Mouse (Mus musculus) liver, postnatal 0 days (tissue): ENCODE results near the gene Zfp366. TPM values are rescaled to one million over a fixed set of nuclear protein-coding genes. Genes with fewer than 3 reads are reported as not detected.

Source experiments
- ATAC-seq: fragments of 200-750 bp; cut with Nextera tagmentation; 2 replicates; pipeline ENCODE4 v1.8.0; 2017; ENCODE audit warnings: mild to moderate bottlenecking, moderate library complexity
- DNase-seq: peaks from one replicate; pipeline ENCODE4 v3.0.0-alpha.2; 2016
- H3K27ac ChIP-seq: fragments of 300-500 bp; sonication (generic); 2 replicates; pipeline ENCODE4 v1.5.1; 2014; ENCODE audit warnings: antibody characterized with exemption, moderate library complexity, mild to moderate bottlenecking, low read depth
- H3K27me3 ChIP-seq: fragments of 300-500 bp; sonication (generic); 2 replicates; pipeline ENCODE4 v1.6.1; 2014; ENCODE audit warnings: low read length, control low read depth, mixed read lengths; ENCODE audit not compliant: insufficient read depth
- H3K36me3 ChIP-seq: fragments of 300-500 bp; sonication (generic); replicated peaks from 2 replicates; pipeline ENCODE4 v1.6.1; 2014; ENCODE audit warnings: mild to moderate bottlenecking, control low read depth, low read length, moderate library complexity, mixed read lengths; ENCODE audit not compliant: insufficient read depth
- H3K4me1 ChIP-seq: fragments of 300-500 bp; sonication (generic); 2 replicates; pipeline ENCODE4 v1.6.1; 2014; ENCODE audit warnings: antibody characterized with exemption, mild to moderate bottlenecking, control low read depth; ENCODE audit not compliant: insufficient read depth
- H3K4me2 ChIP-seq: fragments of 300-500 bp; sonication (generic); 2 replicates; pipeline ENCODE4 v1.6.1; 2014; ENCODE audit warnings: low read depth, mild to moderate bottlenecking, low read length, moderate library complexity, mixed read lengths
- H3K4me3 ChIP-seq: fragments of 300-500 bp; sonication (generic); 2 replicates; pipeline ENCODE4 v1.5.1; 2014; ENCODE audit warnings: low read depth, low read length
- H3K9ac ChIP-seq: fragments of 300-500 bp; sonication (generic); replicated peaks from 2 replicates; pipeline ENCODE4 v1.6.1; 2014; ENCODE audit warnings: mild to moderate bottlenecking, moderate library complexity
- H3K9me3 ChIP-seq: fragments of 300-500 bp; sonication (generic); 2 replicates; pipeline ENCODE4 v1.6.1; 2016; ENCODE audit warnings: mild to moderate bottlenecking, control low read depth, low read length, mixed read lengths
- CTCF ChIP-seq: sonication (generic); IDR thresholded peaks from 2 replicates; pipeline ENCODE4 v1.5.1; 2016; ENCODE audit warnings: antibody characterized with exemption, low read depth
- EP300 ChIP-seq: IDR thresholded peaks from 2 replicates; pipeline ENCODE4 v1.6.1; 2016; ENCODE audit warnings: antibody characterized with exemption, low read depth, mild to moderate bottlenecking
- WGBS: fragments of 180-500 bp; shearing (Covaris S2); extraction: QIAGEN DNeasy Blood & Tissue Kit; methylation state at CpG from one replicate; pipeline ENCODE4 v1.1.7; 2014; ENCODE audit not compliant: insufficient replicate concordance; 5-methylcytosine and 5-hydroxymethylcytosine counted together
- polyA plus RNA-seq: library from polyadenylated mRNA; unstranded; fragments of >200 nt; fragmentation: Nextera tagmentation; extraction: Ambion mirVana; gene quantifications from 2 replicates; pipeline ENCODE4 v1.2.1, GENCODE M21; 2015

The Zfp366 gene
- polyA plus RNA-seq, 1 experiment from 2014 or later = 0.39 TPM

DNA sequence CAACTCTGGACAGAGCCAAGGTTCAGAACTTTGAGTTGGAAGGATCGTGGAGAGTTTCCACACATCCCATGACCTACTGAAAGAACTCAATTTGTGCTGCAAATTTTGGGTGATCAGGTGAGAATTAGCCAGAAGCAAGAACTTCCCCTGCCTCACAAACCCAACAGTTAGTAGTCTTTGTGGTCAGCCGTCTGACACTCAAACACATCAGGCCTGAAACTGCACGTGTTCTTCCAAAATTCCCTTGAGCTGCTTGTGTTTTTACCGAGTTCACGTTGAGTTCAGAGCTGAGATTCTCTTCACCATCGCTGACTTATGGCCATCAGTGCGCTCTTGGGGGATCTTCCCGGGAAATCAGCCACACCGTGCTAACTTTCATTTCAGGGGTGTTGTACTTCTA is 22.6 kb downstream of the Zfp366 start:
- H3K4me2 ChIP-seq = no peak overlapping the region
- H3K9me3 ChIP-seq = no peaks in the 10 kb centered on the region
- no peak overlapping the region for H3K4me3 ChIP-seq
- ATAC-seq (no peak), DNase-seq (no peak)
- TF ChIP-seq EP300 = no peak
- TF ChIP-seq CTCF = no peak
- H3K36me3 ChIP-seq = no peaks in the 10 kb centered on the region
- H3K27ac ChIP-seq = no peak overlapping the region
- 0 out of 2 replicates have a peak, but pooled peaks cover 8% of the 10 kb centered on the region for H3K4me1 ChIP-seq
- WGBS = 72% methylated on average over 9 of the region's 9 CpGs
- H3K27me3 ChIP-seq = no peaks in the 10 kb centered on the region
- H3K9ac ChIP-seq = no peak overlapping the region

DNA sequence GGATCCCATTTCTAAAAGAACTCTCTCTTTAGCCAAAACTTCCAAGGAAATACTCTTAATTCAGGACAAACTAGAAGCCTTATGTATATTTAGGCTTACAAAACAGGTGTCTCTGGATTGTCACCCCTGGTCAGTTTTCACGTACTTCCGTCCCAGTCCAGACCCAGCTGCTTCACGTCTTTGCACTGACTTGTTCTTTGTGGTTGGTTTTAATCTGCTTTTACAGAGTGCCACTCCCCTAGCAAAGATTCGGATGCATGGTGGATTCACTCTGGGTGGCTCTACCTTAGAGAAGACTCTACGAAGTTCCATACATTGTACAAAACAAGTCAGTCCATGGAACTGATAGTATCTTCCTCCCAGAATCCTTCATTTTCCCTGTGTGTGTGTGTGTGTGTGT is 25.2 kb downstream of the Zfp366 start:
- H3K9me3 ChIP-seq = no peaks in the 10 kb centered on the region
- ATAC-seq (no peak), DNase-seq (no peak)
- H3K9ac ChIP-seq = no peak overlapping the region
- no peaks in the 10 kb centered on the region for H3K36me3 ChIP-seq
- no peak overlapping the region for H3K4me3 ChIP-seq
- H3K27ac ChIP-seq = no peak overlapping the region
- WGBS = 85% methylated on average over 5 of the region's 5 CpGs
- no peak for TF ChIP-seq CTCF
- no peak for TF ChIP-seq EP300
- H3K4me1 ChIP-seq = 0 out of 2 replicates have a peak, but pooled peaks cover 8% of the 10 kb centered on the region
- H3K4me2 ChIP-seq = no peak overlapping the region
- H3K27me3 ChIP-seq = no peaks in the 10 kb centered on the region

DNA sequence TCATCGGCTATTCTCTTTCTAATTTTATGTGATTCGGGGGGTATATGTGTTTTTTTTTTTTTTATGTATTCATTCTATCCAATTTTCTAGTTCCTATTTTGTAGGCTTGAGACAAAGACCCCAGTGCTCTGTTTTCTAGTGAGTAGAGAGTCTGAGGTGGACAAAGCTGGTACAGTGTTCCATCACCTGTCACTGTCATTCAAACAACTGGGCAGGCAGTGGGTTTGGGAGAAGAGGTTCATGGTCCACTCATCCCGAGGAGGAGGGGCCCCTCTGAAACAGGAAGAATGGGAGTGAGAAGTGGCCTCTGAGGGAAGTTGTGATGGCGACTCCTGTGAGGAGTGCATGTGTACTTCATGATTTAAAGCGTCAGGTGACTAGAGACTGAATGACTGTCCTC is 26.2 kb downstream of the Zfp366 start:
- no peaks in the 10 kb centered on the region for H3K36me3 ChIP-seq
- 0 out of 2 replicates have a peak, but pooled peaks cover 8% of the 10 kb centered on the region for H3K4me1 ChIP-seq
- no peak for DNase-seq
- H3K9ac ChIP-seq = no peak overlapping the region
- H3K27me3 ChIP-seq = no peaks in the 10 kb centered on the region
- H3K4me2 ChIP-seq = no peak overlapping the region
- no peaks in the 10 kb centered on the region for H3K9me3 ChIP-seq
- WGBS = 52% methylated on average over 5 of the region's 5 CpGs
- H3K4me3 ChIP-seq = no peak overlapping the region
- no peak overlapping the region for H3K27ac ChIP-seq
- ATAC-seq = no peak
- TF ChIP-seq EP300 = no peak
- no peak for TF ChIP-seq CTCF

DNA sequence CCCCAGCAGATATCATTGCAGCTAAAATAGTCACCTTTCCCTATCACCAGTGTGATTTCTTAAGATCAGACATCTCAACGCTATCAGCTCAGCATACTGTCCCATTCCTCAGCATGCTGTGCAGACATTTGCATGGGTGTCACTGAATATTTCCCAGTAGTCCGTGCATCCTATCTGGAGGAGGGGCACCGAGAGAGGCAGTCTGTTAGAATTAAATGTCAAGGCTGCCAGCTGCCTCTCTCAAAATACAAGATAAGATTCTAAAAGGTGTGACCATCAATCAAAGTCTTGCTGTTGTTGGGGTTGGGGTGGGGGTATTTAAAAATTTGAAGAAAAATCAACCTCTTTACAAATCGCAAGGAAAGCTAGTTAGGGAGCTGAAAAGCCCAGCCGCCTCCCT is 28.4 kb downstream of the Zfp366 start:
- H3K36me3 ChIP-seq = no peaks in the 10 kb centered on the region
- TF ChIP-seq EP300 = no peak
- TF ChIP-seq CTCF = no peak
- H3K9me3 ChIP-seq = no peaks in the 10 kb centered on the region
- DNase-seq (no peak), ATAC-seq (no peak)
- 73% methylated on average over 5 of the region's 5 CpGs for WGBS
- H3K27ac ChIP-seq = no peak overlapping the region
- H3K4me3 ChIP-seq = no peak overlapping the region
- H3K27me3 ChIP-seq = no peaks in the 10 kb centered on the region
- 0 out of 2 replicates have a peak, but pooled peaks cover 8% of the 10 kb centered on the region for H3K4me1 ChIP-seq
- no peak overlapping the region for H3K9ac ChIP-seq
- H3K4me2 ChIP-seq = no peak overlapping the region

DNA sequence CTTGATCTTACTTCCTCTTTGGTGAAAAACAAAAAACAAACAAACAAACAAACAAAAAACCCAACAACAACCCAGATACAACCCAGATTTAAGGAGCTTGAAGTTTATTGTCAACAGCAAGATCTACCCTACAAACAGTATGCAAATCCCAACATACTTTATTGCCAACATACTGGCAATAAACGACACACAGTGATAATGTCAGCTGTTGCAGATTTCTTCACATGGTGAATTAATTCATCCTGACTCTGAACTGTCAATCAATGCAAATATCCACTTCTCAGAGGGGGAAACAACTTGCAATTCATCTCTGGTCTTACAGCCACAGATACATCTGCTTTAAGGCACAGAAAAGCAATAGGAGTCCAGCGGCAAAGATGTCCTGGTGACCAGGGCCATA is 31.4 kb downstream of the Zfp366 start:
- no peak for DNase-seq
- Histone ChIP-seq H3K9me3 (no peaks in the 10 kb centered on the region), H3K27me3 (no peaks in the 10 kb centered on the region), H3K4me2 (no peak overlapping the region), H3K36me3 (no peaks in the 10 kb centered on the region), H3K4me1 (0 out of 2 replicates have a peak, but pooled peaks cover 6% of the 10 kb centered on the region), H3K9ac (no peak overlapping the region), H3K4me3 (no peak overlapping the region), H3K27ac (no peak overlapping the region)
- WGBS = 76% methylated on average over 2 of the region's 2 CpGs
- TF ChIP-seq EP300 = no peak
- TF ChIP-seq CTCF = no peak
- no peak for ATAC-seq

DNA sequence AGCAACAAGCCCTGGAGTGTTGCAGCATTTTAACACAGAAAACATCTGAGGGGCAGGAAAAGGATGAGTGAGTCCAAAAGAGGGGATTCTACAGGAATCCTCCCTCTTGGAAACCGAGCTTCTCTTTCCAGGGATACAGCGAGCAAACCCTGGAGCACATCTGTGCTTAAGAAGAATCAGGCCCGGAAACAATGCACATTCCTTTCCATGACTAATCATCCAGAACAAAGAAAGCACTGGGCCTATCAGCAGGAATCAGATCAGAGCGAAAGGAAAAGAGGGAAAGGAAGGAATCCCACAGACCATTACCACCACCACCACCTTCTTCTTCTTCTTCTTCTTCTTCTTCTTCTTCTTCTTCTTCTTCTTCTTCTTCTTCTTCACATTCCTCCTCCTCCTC is 33.4 kb downstream of the Zfp366 start:
- H3K4me2 ChIP-seq = no peak overlapping the region
- H3K4me3 ChIP-seq = no peak overlapping the region
- H3K9me3 ChIP-seq = no peaks in the 10 kb centered on the region
- no peaks in the 10 kb centered on the region for H3K4me1 ChIP-seq
- ATAC-seq (no peak), DNase-seq (no peak)
- no peak overlapping the region for H3K27ac ChIP-seq
- WGBS = 27% methylated on average over 4 of the region's 4 CpGs
- no peaks in the 10 kb centered on the region for H3K36me3 ChIP-seq
- no peak for TF ChIP-seq CTCF
- no peak for TF ChIP-seq EP300
- no peak overlapping the region for H3K9ac ChIP-seq
- H3K27me3 ChIP-seq = no peaks in the 10 kb centered on the region

DNA sequence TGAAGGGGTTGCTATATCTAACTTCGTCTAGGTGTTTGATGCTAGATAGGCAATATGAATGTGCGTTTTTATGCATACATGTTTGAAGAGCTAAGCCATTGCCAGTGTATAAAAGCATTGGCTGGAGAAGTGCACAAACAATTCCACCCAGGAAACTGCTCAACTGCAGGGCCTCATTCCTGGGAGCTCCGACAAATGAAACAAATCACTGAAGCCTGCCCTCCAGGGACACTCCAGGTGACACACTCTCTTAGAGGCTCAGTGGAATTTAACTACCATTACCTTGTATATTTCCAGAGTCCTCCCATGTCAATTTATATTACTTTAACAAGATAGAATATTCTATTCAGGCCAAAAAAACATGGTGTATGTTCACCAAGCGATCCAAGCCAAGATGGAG is 35.0 kb downstream of the Zfp366 start:
- H3K4me1 ChIP-seq = no peaks in the 10 kb centered on the region
- 89% methylated on average over 4 of the region's 4 CpGs for WGBS
- TF ChIP-seq CTCF (no peak), EP300 (no peak)

More for the DNA sequence above, 35.0 kb downstream of the Zfp366 start:
- DNase-seq = no peak
- H3K27ac ChIP-seq = no peak overlapping the region
- no peaks in the 10 kb centered on the region for H3K27me3 ChIP-seq
- H3K9ac ChIP-seq = no peak overlapping the region
- H3K4me2 ChIP-seq = no peak overlapping the region
- H3K9me3 ChIP-seq = no peaks in the 10 kb centered on the region
- no peaks in the 10 kb centered on the region for H3K36me3 ChIP-seq
- no peak overlapping the region for H3K4me3 ChIP-seq
- no peak for ATAC-seq
